Mouse (Mus musculus) small intestine, adult 2 months (tissue): ENCODE measurements at regions not wholly inside any gene's neighbourhood (a gene's known extent, or its start where the extent isn't known, plus 50 kb on each side); places are given as distances from the start of the nearest gene placed in this dataset.

Experiments used
- CTCF ChIP-seq: fragments of 200-500 bp; IDR thresholded peaks from 2 replicates; pipeline ENCODE4 v1.5.1; 2012; ENCODE audit warnings: low read depth, mild to moderate bottlenecking, control low read depth, inconsistent platforms, low read length, moderate library complexity, mixed read lengths; ENCODE audit not compliant: insufficient replicate concordance, insufficient read length; ENCODE audit errors: extremely low read depth
- POLR2A ChIP-seq: fragments of 200-500 bp; IDR thresholded peaks from 2 replicates; pipeline ENCODE4 v1.6.1; 2012; ENCODE audit warnings: low read depth, mild to moderate bottlenecking, control low read depth, inconsistent platforms, low read length, moderate library complexity

GRCm38 (mm10) chr3:118487408-118487807 lies 74.5 kb upstream of the Dpyd start:
- no peak for TF ChIP-seq CTCF
- TF ChIP-seq POLR2A, result no peak
